Mouse (Mus musculus) heart, embryonic 13.5 days (tissue): ENCODE measurements at regions not wholly inside any gene's neighbourhood (a gene's known extent, or its start where the extent isn't known, plus 50 kb on each side); places are given as distances from the start of the nearest gene placed in this dataset.

ENCODE experiments used
- ATAC-seq: fragments of 200-750 bp; cut with Nextera tagmentation; 2 replicates; pipeline ENCODE4 v1.8.0; 2017; ENCODE audit warnings: moderate TSS enrichment; ENCODE audit not compliant: insufficient number of reproducible peaks, low FRiP score, low TSS enrichment; ENCODE audit errors: extremely low read depth
- H3K27ac ChIP-seq: fragments of 300-500 bp; sonication (generic); replicated peaks from 2 replicates; pipeline ENCODE4 v1.5.1; 2015; ENCODE audit warnings: moderate library complexity, mild to moderate bottlenecking, inconsistent platforms
- H3K27me3 ChIP-seq: fragments of 300-500 bp; sonication (generic); replicated peaks from 2 replicates; pipeline ENCODE4 v1.6.1; 2015; ENCODE audit warnings: mild to moderate bottlenecking, inconsistent platforms
- H3K36me3 ChIP-seq: fragments of 300-500 bp; sonication (generic); 2 replicates; pipeline ENCODE4 v1.6.1; 2015; ENCODE audit warnings: mild to moderate bottlenecking, inconsistent platforms
- H3K4me1 ChIP-seq: fragments of 300-500 bp; sonication (generic); 2 replicates; pipeline ENCODE4 v1.6.1; 2015; ENCODE audit warnings: inconsistent platforms
- H3K4me2 ChIP-seq: fragments of 300-500 bp; sonication (generic); 2 replicates; pipeline ENCODE4 v1.6.1; 2015; ENCODE audit warnings: inconsistent platforms, mild to moderate bottlenecking, moderate library complexity
- H3K4me3 ChIP-seq: fragments of 300-500 bp; sonication (generic); 2 replicates; pipeline ENCODE4 v1.5.1; 2015; ENCODE audit warnings: moderate library complexity, mild to moderate bottlenecking, inconsistent platforms
- H3K9ac ChIP-seq: fragments of 300-500 bp; sonication (generic); 2 replicates; pipeline ENCODE4 v1.6.1; 2015; ENCODE audit warnings: inconsistent platforms, mild to moderate bottlenecking, moderate library complexity
- H3K9me3 ChIP-seq: fragments of 300-500 bp; sonication (generic); 2 replicates; pipeline ENCODE4 v1.6.1; 2016; ENCODE audit warnings: inconsistent platforms
- WGBS: fragments of 180-500 bp; shearing (Covaris S2); methylation state at CpG from one replicate; pipeline ENCODE4 v1.1.7; 2015; ENCODE audit warnings: mixed read lengths; 5-methylcytosine and 5-hydroxymethylcytosine counted together
- microRNA counts: library from miRNA; unstranded; fragments of <30 nt; microRNA quantifications from one replicate; lab custom pipeline; 2016
- microRNA-seq: library from miRNA; unstranded; fragments of <30 nt; microRNA quantifications from one replicate; pipeline ENCODE4, GENCODE M21; 2016

DNA sequence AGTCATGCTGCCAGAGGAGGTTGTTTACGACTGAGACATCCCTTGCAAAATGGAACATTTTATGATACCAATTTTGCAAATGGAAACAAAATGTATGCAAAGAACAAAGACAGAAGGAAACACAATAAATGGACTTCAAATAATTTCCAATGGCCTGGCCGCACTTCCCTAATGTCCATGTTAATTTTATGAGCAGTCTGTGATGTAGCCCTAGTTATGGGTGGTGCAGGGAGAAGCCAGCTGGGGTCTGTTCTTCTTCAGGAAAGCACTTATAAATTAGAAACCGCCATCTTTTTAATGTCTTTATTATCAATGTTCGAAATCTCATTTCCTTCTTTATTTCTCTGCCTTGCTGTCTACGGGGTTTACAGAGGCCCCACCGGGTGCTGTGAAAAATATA, 51.0 kb upstream of the Jak1 start:
- Histone ChIP-seq H3K27ac (no peak overlapping the region), H3K4me1 (no peaks in the 10 kb centered on the region), H3K4me3 (no peak overlapping the region), H3K9me3 (no peaks in the 10 kb centered on the region), H3K36me3 (no peaks in the 10 kb centered on the region), H3K27me3 (peaks cover 15% of the 10 kb centered on the region; the same call in 1 of the 2 replicates), H3K4me2 (no peak overlapping the region), H3K9ac (no peak overlapping the region)
- no peak for ATAC-seq
- WGBS: 75% methylated on average over 6 of the region's 6 CpGs

MicroRNAs in the stretch of these regions (microRNA counts, 519-probe panel; counts per million panel counts)
- 209 counts per million, percentile 61 among the panel's probes with 10 or more counts for microRNA mmu-miR-101a (lab: Ali Mortazavi, UCI)

Small RNAs in the stretch of these regions (microRNA-seq; reads per million reads assigned to microRNA genes)
- gene Mir101a: 180 reads per million, percentile 62 among the genes with 10 or more reads in this experiment
